Mouse (Mus musculus): ENCODE results near the gene Nedd9.

GRCm38 (mm10) chr13:41513456-41513855 lies 26.3 kb upstream of the Nedd9 start:
- no peak for TF ChIP-seq CTCF (IDR thresholded peaks at IDR 0.05; ENCODE audit: control insufficient read depth, insufficient read depth, low read length)
- no peak for TF ChIP-seq POLR2A (IDR thresholded peaks at IDR 0.05; ENCODE audit: borderline replicate concordance, control insufficient read depth, low read depth, low read length)

Measured in bone marrow, adult 2 months (tissue).